Mouse (Mus musculus): ENCODE measurements around the gene Idh2.

DNA sequence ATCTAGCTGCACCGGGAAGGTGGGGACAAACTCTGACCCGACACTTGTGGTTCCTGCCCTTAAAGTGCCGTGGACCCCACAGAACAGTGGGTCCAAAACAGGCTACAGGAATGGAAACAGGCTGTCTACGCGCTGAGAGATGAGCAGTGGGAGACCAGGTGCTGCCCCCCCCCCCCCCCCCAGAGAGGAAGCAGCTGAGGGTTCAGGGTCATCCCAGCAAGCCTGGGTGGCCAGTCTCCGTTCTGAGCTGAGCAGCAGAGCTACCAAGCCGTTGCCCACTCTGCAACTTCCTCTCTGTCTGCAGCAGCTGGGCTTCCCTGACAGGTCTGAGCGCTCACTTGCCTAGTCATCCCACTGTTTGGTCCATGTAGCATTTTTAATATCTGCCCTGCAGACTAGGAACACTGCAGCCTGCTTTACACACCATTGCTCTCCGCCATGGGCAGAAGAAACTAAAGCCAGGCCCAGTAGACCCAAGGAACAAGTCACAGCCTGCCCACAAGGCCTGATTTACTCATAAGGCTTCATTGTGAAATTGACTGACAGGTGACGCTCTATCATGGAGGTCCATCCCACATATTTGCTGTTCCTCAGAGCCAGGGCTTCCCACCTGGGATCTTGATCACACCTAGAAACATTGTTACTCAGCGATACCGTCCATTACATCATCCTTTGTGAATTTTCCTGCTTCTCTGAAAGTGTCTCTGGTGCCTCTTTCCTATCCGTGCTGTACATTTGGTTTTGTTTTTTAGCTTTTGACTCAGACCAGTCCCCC lies 55.9 kb downstream of the Idh2 start:
- no peak for TF ChIP-seq CTCF (IDR thresholded peaks at IDR 0.05; ENCODE audit: borderline replicate concordance, insufficient read depth, low read length)
- TF ChIP-seq POLR2A (IDR thresholded peaks at IDR 0.05; ENCODE audit: low read depth, low read length): no peak

Measured in embryonic fibroblast, embryonic 13.5 days (primary cell).